Mouse (Mus musculus) small intestine, adult 2 months (tissue): ENCODE measurements around the gene Ppard.

ENCODE experiments used
- CTCF ChIP-seq: fragments of 200-500 bp; IDR thresholded peaks from 2 replicates; pipeline ENCODE4 v1.5.1; 2012; ENCODE audit warnings: low read depth, mild to moderate bottlenecking, control low read depth, inconsistent platforms, low read length, moderate library complexity, mixed read lengths; ENCODE audit not compliant: insufficient replicate concordance, insufficient read length; ENCODE audit errors: extremely low read depth
- POLR2A ChIP-seq: fragments of 200-500 bp; IDR thresholded peaks from 2 replicates; pipeline ENCODE4 v1.6.1; 2012; ENCODE audit warnings: low read depth, mild to moderate bottlenecking, control low read depth, inconsistent platforms, low read length, moderate library complexity

DNA sequence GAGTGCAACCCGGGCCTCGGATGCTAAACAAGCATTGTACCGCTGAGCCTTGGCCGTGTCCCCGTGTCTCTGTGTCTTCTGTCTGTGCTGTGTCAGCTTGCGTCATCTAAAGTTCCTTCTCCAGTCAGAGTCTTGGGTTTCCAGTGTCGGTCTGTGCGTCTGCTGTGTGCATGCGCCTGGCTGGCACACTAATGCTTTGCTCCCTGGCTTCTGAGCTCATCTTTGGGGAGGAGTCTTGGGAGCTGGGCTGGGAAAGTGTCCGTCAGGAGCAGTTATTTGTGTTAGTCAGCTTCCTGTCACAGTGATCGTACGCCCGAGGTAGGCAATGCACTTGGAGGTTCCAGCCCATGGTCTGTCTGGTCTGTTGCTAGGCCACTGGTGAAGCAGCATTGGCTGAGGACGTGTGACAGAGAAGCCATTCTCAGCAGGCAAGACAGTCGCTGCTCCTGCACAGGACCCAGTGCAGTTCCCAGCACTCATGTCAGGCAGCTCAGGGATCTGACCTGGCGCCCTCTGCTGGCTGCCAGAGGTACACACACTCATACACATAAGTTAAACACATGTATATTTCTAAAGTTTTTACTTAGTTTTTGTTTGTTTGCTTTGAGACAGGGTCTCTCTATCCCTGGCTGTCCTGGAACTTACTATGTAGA, 27.5 kb downstream of the Ppard start:
- TF ChIP-seq POLR2A (no peak), CTCF (peak; percentile 74; the same call in 1 of the 2 replicates)
